Mouse (Mus musculus) right cerebral cortex, postnatal 36 days (tissue): ENCODE results near the gene Ets1.

ENCODE experiments used
- DNase-seq, 2 experiments: peaks; one replicate each; pipeline ENCODE4 v3.0.0; 2022; ENCODE audit warnings: low spot score in 2 of 2, mixed read lengths in 1 of 2

Gene Ets1

DNA sequence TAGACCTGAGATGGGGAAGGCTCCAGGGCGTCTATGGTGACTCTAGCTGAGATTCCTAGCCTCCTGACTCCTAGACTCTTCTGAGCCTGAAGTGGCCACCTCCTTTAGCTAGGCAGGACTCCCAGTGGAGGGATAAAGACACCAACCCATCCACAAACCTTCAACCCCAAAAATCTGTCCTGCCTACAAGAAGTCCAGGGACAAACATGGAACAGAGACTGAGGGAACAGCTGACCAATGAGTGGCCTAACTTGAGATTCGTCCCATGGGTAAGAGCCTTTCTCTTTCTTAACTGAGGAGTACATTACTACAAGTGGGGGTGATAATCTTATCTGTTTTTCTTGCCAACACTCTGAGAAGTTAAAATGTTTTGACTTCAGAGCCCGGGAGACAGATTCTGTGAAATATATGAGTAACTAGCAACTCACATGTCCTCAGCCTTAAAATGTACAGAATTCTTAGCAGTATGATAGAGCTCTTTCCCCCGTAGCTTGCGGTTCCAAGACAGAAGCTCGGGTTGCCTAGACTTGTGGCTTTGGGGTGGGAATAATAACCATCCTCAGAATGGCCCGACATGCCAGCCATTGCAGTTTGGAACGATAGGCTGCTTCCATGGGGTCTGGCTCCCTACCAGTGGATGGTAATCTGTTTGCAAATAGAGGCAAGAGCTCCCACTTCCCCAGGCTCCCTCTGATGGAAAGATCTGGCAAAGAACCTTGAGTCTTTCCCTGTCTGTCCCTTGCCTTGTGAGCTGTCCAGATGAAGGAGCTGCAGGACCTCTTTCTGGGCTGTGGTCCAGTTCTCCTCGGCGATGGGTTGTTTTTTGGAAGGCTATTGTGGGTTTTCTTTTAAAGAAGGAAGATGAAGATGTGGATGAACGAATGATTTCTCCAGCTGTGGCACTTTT is 30.8 kb downstream of the Ets1 start:
- DNase-seq, result no peak

DNA sequence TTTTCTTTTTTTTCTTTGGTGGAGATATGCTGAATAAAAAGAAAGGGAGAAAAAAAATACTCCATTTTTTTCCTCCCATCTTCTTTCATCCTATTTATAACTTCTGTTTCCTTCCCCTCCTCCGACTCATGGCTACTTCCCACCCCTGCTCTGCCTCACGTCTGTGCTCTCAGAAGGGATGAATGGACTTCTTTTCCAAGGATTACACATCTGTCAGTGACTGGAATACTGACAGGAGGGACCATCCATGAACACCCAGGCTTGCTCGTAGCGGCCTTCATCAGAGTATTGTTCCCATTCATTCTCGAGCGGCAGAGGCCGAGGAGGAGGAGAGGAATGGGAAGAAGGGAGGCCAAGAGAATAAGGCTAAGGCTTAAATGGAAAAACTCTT is 31.5 kb downstream of the Ets1 start:
- DNase-seq, result no peak

DNA sequence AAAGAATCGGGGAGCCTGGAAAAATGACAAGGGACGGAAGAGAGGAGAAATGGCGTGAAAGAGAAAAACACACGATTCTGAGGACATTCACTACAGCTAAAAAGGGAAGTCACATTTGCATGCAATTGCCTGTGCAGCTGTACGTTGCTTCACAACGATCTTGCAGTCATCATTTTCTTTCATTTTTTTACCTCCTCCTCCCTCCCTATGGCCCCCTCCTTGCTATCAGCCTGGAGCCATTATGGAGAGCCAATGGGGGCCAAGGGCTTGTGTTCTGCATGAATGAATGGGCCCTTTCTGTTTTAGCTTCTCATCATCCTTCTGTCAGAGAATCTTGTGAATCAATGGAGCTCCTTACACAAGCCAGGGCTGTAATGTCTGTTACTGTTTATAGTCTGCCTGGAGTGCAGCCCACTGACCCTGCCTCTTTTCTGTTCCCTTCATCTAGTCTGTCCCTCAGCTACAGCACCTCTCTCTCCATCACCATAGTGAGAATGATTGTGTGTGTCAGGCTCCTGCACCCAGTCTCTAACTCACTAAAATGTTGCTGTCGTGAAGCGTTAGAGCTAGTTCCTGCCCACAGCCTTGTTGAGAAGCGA is 32.2 kb downstream of the Ets1 start:
- no peak for DNase-seq

DNA sequence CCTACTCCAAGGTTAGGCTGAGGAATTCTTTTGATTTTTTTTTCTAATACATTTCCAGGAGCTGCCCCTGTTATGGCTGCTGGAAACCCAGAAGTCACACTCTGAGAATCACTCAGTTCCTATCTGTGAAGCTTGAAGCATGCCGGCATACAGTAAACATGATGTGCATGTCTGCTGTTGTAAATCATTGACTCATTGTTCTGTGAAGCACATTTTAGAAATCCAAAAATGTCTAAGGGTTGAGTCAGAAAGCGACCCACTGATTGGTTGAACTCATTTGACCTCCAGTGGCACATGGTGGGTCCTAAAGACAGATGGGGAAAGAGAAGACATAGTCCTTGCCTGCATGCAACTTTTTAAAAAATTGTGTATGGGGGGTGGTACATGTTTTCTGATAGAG is 33.4 kb downstream of the Ets1 start:
- no peak for DNase-seq

DNA sequence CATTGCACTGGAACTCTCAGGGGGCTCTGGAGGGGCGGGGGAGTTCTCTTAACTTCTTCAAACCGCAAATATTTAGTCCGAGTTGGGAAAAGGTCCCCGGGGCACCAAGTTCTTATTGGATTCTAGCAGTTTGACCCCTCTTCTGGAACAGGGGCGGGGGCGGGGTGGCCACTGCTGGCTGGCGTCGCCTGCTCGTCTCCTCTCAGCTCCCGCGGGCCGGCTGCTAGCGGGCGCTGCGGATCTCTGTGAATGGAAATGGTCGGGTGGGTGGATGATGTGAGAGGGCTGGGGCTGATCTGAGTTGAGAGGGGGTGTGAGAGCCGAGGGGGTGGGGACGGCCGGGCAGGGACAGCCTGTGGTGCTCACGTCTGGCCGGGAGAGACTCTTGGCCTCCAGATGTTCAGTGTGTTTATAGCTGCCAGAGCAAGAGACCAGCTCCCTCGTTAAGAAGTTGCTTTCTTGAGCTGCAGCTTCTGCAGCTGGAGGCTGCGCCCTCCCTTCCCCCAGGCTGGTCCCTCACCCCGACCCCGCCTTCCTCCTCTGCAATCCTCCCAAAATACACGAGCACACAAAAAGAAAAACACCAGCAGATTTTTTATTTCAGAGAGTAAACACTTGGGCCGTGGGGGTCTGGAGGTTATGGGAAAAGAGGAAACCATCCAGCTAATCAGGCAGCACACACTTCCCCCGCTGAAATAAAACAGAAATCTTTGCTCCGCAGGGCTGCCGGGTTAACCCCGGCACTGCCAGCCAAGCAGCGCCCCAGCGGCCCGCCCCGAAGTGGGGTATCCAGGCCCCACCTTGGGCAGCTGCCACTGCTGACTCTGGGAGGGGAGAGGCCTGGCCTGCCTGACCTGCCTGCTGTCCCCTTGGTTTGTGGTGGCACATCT is 36.2 kb downstream of the Ets1 start:
- peak in 1 of 2 experiments; percentile 14 for DNase-seq

DNA sequence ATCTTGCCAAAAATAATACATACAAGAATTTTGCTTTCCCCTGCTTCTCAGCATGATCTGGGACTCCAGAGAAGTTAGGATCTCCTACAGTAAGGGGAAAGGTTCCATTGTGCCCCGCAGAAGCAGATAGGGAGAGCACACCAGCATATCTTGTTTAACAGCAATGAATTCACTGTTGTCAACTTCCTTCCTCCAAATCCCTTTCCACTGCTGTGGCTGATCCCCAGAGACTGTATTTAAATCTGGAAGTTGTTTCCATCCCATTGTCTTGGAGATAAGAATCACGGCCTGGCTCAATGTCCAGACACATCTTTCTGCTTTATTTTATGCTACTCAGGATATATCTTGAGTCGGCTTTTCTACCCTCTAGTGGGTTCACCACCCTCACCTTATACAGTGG is 37.9 kb downstream of the Ets1 start:
- no peak for DNase-seq

DNA sequence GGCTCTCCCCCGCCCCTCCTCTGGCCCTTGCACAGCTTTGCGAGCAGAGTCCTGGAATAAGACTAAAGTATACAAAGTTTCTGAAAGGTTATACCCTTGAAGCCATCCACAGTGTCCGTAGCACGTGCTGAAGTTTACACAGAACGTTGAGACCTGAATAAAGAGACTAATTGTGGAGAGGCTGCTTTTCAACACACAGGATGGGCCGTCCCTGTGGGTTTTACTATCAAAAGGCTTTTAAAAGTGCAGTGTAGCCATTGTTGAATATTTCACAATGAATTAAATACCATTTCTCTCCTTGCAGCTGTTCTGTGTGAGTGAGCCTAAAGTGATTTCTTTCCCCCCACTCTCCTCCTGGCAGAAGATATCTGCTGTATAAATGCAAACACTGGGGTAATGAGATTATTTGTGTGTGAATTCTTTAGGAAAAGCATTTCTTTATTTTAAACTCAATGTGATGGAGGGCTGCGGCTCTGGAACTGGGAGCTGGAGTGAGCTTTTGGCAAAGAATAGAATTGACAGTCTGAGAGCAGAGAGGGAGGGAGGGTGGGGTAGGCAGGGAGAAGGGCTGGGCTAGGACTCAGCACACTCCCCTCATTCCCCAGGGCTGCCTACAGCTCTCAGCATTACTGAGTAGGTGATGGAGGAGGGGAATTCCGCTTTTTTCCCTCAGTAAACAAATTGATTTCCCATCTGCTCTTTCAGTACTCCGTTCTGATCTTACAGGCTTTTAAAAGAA is 39.8 kb downstream of the Ets1 start:
- no peak for DNase-seq

DNA sequence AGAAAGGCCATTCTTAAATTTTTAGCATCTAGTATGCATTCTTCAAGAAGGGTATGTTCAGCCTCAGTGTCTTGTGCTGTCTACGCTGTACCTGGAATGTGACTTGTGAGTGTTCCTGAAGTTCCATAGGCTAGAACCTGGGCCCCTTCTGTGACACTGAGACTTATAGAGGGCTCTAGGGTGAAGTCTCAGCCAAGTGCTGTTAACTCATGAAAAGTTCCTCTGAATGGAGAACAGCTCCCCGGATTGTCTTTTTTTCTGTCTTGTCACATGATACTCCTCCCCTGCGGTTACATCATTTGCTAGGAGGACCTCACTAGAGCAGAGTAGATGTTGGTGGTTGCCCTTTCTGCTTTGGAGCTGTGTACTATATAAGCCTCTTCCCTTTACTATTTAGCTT is 40.5 kb downstream of the Ets1 start:
- no peak for DNase-seq

DNA sequence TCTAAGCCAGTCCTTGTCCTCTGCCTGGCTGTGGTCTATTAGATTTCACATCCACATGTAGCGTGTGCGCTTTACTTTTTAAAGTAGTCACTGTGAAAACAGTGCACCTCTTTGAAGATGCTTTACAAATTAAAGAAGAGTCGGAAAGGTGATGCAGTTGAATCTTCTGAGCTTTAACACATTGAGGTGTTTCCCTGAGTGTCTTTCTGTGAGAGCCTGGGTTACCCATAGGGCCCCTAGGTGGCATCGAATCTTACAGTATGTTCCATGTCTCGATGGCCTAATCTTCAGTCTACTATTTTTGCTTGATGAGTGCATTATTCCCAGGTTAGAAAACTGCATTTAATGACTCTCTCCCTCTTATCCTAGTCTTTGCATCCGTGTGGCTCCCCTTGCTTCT is 41.6 kb downstream of the Ets1 start:
- no peak for DNase-seq

DNA sequence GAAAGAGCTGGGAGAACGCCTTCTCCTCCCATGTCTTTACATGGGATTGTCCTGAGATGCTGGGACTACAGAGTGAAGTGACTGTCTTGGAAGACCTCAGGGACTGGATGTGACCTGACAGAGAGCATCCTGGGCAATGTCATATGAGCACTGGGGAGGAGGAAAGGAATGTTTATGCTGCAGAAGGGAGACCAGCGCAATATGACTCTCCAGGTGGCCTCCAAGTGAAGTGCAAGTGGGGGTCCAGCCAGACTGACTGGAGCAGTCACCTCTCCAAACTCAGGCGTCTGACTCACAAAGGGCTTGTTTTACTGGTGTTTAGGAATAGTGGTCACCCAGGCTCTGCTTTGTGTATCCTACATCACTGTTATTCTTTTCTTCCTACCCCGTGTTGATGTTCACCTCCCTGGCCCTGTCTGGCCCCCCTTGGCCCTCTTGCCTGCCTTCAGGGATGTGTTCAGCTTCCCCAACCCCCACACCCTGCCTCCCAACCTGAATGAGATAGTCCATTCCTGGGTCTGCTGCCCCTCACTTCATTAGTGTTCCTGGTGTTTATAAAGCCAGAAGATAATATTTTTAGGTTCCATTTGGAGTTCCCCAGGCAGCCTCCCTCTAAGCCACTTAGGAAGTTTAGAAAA is 42.2 kb downstream of the Ets1 start:
- DNase-seq, result no peak

DNA sequence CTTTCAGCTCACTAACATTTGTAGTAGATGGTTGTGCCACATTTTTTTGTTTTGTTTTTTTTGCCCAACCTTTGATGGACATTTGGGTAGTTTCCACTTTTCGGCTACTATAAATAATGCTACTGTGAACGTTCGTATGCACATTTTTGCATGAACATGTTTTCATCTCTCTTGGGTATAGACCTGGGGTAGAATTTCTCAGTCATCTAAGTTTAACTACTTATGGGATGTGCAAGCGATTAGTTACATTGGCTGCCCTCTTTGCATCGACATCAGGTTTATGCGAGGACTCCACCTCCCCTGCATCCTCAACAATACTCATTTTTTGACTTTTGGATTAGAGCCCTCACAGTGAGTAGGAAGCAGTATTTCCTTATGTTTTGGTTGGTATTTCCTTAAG is 43.5 kb downstream of the Ets1 start:
- no peak for DNase-seq

DNA sequence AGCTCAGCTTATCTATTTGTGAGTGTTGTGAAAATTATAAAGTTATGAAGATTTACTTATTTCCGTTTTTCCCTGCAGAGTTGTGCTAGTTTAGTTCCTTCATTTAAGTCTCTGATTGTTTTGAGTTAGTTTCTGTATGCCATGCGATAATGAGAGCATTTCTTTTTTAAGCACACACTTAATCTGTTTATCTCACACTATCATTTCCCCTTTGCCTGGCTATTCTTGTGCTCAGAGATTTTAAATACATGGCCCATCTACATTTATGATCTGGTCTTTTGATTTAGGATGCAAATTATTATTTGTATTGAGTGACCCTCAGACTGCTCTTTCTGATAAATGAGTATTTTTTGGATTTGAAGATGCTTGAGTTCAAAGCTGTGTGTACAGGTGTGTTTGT is 44.2 kb downstream of the Ets1 start:
- no peak for DNase-seq

DNA sequence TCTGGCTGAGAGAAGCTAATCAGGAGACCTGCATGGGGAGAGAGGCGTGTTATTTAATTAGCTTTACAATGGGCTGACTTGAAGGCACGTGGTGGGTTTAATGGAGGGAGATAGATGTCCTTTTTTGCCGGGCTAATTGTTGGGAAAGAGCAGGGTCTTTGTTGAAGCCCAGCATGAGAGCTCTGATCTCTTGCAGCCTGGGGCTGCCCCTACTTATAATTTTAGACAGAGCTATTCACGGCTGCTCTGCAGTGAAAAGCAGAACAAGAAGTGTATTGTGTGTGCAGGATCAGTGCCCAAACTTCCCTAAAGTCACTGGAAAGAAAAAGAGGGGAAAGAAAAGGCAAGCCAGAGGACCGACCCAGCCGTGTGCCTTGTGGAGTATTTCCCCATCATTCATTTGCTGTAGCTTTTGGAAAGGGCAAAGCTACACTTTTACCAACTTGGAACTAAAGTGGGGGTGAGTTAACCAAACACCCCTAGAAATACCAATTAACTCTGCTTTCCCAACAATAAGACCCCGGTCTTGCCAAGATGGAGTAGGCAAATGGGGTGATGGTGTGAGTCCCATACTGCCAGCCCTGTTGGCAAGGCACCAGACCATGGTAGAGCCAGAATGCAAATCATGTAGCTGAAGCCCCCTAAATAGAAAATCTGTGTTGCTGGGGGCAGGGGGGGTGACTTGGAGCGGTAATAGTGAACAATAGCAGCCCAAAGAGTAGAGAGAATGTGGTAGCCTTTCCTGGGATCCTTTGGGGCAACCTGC is 50.0 kb downstream of the Ets1 start:
- no peak for DNase-seq

DNA sequence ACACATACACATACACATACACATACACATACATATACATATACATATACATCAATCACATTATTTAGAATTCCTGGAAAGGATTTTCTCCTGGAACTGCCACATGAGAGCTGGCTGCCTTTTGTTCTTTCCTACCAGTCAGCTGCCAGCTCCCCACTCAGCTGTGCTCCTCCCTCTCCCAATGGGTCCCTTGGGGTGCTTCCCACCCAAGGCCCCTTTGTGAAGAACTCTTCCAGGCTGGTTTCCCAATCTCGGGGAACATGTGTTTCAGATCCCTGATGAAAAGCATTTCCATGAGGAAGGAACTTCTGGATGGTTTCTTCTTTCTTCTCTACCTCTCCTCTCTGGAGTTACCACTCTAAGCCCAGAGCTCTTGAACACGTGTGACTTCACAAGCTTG is 52.3 kb downstream of the Ets1 start:
- DNase-seq, result no peak

DNA sequence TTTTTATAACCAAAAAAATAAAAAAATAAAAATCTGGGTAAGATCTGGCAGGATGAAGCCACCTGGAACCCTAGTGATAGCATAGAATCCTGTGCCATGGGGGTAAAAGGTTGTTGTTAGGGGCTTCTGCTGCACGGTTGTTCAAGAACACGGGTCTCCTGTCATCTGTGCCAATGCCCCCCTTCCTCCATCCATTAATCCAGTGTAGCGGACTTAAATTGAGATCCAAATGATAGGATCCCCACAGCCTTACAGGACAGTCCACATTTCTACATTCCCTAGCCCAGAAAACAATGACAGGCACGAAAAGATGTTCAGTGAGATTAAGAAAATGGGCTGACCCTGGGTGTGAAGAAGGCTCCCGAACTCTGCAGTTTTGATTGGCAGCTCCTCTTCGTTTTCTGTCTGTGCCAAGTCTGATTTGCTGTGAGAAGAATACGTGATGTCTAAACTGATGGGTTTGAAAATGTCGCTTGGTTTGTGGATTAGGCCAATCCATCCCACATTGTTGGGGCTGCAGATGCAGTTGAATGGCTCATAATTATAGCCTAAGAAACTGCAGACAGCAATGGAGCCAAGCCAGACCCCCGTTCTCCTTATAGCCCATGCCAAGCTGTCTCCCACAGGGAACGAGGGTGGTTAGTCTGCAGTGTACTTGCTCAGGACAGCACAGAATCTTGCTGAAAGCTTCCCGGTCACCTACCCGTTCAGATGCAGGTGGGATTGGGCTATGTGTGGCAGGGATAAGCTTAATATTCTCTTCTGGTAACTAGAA is 55.3 kb downstream of the Ets1 start:
- no peak for DNase-seq

DNA sequence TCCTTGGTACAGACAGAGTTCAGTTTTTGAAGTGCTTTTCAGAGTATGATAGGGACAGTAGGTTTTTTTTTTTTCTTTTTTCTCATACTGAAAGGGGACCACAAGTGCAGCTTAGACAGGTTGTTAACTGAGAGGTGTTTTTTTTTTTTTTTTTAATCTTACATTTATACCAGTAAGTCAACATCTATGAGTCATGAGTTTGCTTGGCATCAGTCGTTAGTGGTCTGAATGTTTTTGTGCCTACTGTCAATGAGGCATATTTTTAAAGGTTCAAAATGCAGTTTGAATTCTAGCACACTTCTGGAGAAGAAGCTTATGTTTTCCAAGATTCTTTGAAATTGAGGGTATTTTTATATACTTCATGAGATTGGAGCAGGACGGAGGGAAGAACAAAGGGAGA is 56.9 kb downstream of the Ets1 start:
- no peak for DNase-seq

DNA sequence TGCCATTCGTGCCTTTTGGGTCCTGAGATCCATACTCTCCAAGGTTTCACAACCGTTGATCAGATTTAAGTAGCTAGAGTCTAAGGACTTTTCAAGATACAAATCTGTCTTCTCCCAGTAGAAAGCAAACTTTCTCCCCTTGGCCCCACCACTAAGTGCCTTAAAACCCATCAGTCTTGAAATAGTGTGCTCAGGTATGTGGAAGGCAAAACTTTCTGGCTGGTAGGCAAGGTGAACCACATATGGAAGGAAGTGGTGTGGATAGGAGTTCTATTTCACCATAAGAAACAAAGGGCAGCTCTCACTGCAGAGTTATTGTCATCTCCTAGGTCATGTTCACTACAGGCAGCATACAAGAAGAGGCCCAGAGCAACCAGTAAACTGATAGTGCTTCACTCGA is 57.4 kb downstream of the Ets1 start:
- DNase-seq, result no peak

DNA sequence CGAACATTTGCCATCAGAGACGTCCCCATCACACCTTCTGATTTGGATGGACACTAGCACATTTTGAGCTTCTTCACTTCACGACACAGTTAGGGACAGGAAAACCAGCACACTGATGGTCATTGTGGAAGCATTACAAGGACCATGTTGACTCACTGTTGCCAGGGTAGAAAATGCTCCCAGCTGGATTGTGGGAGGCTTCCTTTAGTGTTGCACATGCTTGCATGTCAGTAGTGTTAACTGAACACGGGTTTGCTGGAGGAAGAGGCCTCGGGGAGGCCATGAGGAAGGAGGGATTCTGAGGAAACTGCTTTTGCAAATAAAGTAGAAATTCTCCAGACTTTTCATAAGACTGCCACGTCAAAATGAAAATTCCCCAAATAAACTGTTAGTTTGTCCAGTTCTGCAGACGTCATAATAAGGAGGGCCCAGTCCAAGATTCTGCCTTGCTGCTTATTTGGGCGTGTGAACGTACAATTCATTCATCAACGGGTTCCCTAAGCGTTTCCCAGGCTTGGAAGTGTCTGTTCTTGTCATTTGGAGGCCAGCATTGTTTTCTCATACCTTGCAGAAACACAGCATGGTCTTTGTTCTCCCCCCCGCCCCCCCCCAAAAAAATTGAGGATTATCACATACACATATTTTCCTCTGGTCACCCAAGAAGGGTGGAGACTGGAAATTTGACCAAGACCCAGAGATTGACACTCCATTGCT is 58.2 kb downstream of the Ets1 start:
- no peak for DNase-seq

DNA sequence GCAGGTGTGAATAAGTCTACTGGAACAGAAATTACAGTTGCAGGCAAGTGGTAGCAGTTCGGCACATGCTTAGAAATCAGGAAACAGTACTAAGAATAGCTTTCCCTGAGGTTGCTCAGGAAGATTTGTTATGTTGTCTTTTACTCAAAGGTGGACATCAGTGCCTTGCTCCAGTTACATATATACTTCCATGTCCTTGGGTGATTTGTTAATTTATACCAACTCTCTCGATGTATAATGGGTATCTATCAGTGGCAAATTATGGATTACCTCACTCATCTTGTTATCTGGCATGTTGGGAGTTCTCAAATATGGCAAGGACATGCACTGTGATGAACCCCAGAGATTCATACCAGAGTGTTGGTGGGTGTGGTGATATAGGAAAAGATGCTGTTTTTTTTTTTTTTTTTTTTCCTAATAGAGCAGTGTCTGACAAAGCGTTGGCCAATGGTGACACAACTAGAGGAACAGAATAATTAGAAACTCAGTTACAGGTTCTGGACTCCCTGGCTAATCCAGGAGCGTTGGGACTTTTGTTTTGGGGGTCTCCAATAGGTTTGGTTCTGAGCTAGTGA is 59.0 kb downstream of the Ets1 start:
- no peak for DNase-seq
